Mouse (Mus musculus) C2C12 (cell line): Measurements from ENCODE around the gene Gm12248.

Experiments used
- CTCF ChIP-seq: IDR thresholded peaks from one replicate; pipeline ENCODE4 v1.5.1; 2011; ENCODE audit not compliant: control insufficient read depth, insufficient read depth, insufficient read length
- FOSL1 ChIP-seq: IDR thresholded peaks from one replicate; pipeline ENCODE4 v1.8.0; 2011; ENCODE audit warnings: mild to moderate bottlenecking, low read length; ENCODE audit not compliant: poor library complexity, insufficient read depth, severe bottlenecking
- MAX ChIP-seq: IDR thresholded peaks from one replicate; pipeline ENCODE4 v1.6.1; 2011; ENCODE audit warnings: mild to moderate bottlenecking, control low read depth

GRCm38 (mm10) chr11:58039027-58039426, 53.9 kb downstream of the Gm12248 start:
- TF ChIP-seq MAX, result no peak
- TF ChIP-seq CTCF, result no peak
- no peak for TF ChIP-seq FOSL1
